Mouse (Mus musculus): ENCODE data around the gene Lekr1. TPM values are rescaled to one million over a fixed set of nuclear protein-coding genes. Genes with fewer than 3 reads are reported as not detected.

Gene Lekr1
- 0.21 to 2.9 TPM in 2 of 3 replicates, not detected in the other for total RNA-seq (2017)

- peak; percentile 86 for ATAC-seq (replicated peaks; ENCODE audit: insufficient number of reproducible peaks, low FRiP score, low TSS enrichment, poor library complexity, severe bottlenecking)
Measured at GRCm38 (mm10) chr3:65665977-65666766, at the start of gene Lekr1. Gene Lekr1 (plus strand): TSS chr3:65666228.

- no peak for ATAC-seq (replicated peaks; ENCODE audit: insufficient number of reproducible peaks, low FRiP score, low TSS enrichment, poor library complexity, severe bottlenecking)
Measured at GRCm38 (mm10) chr3:65617507-65617906, 48.5 kb upstream of the Lekr1 start.

- ATAC-seq (replicated peaks; ENCODE audit: insufficient number of reproducible peaks, low FRiP score, low TSS enrichment, poor library complexity, severe bottlenecking), result no peak
Measured at GRCm38 (mm10) chr3:65619340-65619739, 46.7 kb upstream of the Lekr1 start.

- ATAC-seq (replicated peaks; ENCODE audit: insufficient number of reproducible peaks, low FRiP score, low TSS enrichment, poor library complexity, severe bottlenecking), result no peak
Measured at GRCm38 (mm10) chr3:65623057-65623456, 43.0 kb upstream of the Lekr1 start.

GRCm38 (mm10) chr3:65625496-65626289, 40.3 kb upstream of the Lekr1 start:
- ATAC-seq (replicated peaks; ENCODE audit: insufficient number of reproducible peaks, low FRiP score, low TSS enrichment, poor library complexity, severe bottlenecking), result no peak

GRCm38 (mm10) chr3:65626290-65626914, 39.6 kb upstream of the Lekr1 start:
- ATAC-seq (replicated peaks; ENCODE audit: insufficient number of reproducible peaks, low FRiP score, low TSS enrichment, poor library complexity, severe bottlenecking), result no peak

- ATAC-seq (replicated peaks; ENCODE audit: insufficient number of reproducible peaks, low FRiP score, low TSS enrichment, poor library complexity, severe bottlenecking), result no peak
Measured at GRCm38 (mm10) chr3:65627021-65627706, 38.9 kb upstream of the Lekr1 start.

- no peak for ATAC-seq (replicated peaks; ENCODE audit: insufficient number of reproducible peaks, low FRiP score, low TSS enrichment, poor library complexity, severe bottlenecking)
Measured at GRCm38 (mm10) chr3:65627707-65628028, 38.4 kb upstream of the Lekr1 start.

GRCm38 (mm10) chr3:65629565-65630112, 36.4 kb upstream of the Lekr1 start:
- ATAC-seq (replicated peaks; ENCODE audit: insufficient number of reproducible peaks, low FRiP score, low TSS enrichment, poor library complexity, severe bottlenecking), result no peak

- ATAC-seq (replicated peaks; ENCODE audit: insufficient number of reproducible peaks, low FRiP score, low TSS enrichment, poor library complexity, severe bottlenecking), result no peak
Measured at GRCm38 (mm10) chr3:65633604-65634003, 32.4 kb upstream of the Lekr1 start.

GRCm38 (mm10) chr3:65635983-65636382, 30.0 kb upstream of the Lekr1 start:
- no peak for ATAC-seq (replicated peaks; ENCODE audit: insufficient number of reproducible peaks, low FRiP score, low TSS enrichment, poor library complexity, severe bottlenecking)

GRCm38 (mm10) chr3:65637313-65637712, 28.7 kb upstream of the Lekr1 start:
- no peak for ATAC-seq (replicated peaks; ENCODE audit: insufficient number of reproducible peaks, low FRiP score, low TSS enrichment, poor library complexity, severe bottlenecking)

- no peak for ATAC-seq (replicated peaks; ENCODE audit: insufficient number of reproducible peaks, low FRiP score, low TSS enrichment, poor library complexity, severe bottlenecking)
Measured at GRCm38 (mm10) chr3:65638896-65639295, 27.1 kb upstream of the Lekr1 start.

- ATAC-seq (replicated peaks; ENCODE audit: insufficient number of reproducible peaks, low FRiP score, low TSS enrichment, poor library complexity, severe bottlenecking), result no peak
Measured at GRCm38 (mm10) chr3:65639454-65640014, 26.5 kb upstream of the Lekr1 start.

GRCm38 (mm10) chr3:65642959-65643358, 23.1 kb upstream of the Lekr1 start:
- ATAC-seq (replicated peaks; ENCODE audit: insufficient number of reproducible peaks, low FRiP score, low TSS enrichment, poor library complexity, severe bottlenecking), result no peak

- ATAC-seq (replicated peaks; ENCODE audit: insufficient number of reproducible peaks, low FRiP score, low TSS enrichment, poor library complexity, severe bottlenecking), result no peak
Measured at GRCm38 (mm10) chr3:65643654-65644053, 22.4 kb upstream of the Lekr1 start.

GRCm38 (mm10) chr3:65647592-65647991, 18.4 kb upstream of the Lekr1 start:
- no peak for ATAC-seq (replicated peaks; ENCODE audit: insufficient number of reproducible peaks, low FRiP score, low TSS enrichment, poor library complexity, severe bottlenecking)

GRCm38 (mm10) chr3:65648913-65649312, 17.1 kb upstream of the Lekr1 start:
- no peak for ATAC-seq (replicated peaks; ENCODE audit: insufficient number of reproducible peaks, low FRiP score, low TSS enrichment, poor library complexity, severe bottlenecking)
